29 mouse cellular contexts compared by ENCODE assay signal in the genomic region with DNA sequence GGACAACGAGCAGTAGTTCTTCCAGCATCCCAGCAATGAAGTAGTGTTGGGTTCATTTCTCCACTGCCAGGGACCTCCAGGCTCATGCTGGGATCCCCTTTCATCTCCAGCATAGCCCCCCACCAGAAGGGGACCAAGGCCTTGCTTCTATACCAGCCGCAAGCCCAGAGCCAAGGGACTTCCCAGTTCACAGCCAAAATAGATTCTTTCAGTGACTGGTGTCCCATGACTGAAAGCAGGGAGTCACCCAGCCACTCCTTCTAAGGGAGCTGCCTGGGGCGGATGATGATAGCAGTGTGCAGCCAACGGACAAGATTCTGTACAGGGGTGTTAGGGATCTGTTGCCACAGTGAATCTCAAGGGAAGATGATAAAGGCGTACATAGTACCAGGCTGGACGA.
DNase-seq lines count a peak whose midpoint lies in the region; ATAC-seq and TF ChIP-seq lines count a peak whose summit lies in the region.
"Had no signal": no experiment of that assay in that cellular context is flagged by ENCODE, and none has a peak within 500 bp of the region (broad histone marks: within the 10 kb centered on the region; RNA-seq: fewer than 3 reads in every experiment).

No protein-coding gene starts in this region.

- no peak overlapping the region for H3K4me3 ChIP-seq in kidney, embryonic 14.5 days (ENCODE audit: low read length)
- no peak overlapping the region for H3K4me3 ChIP-seq in testis, adult 2 months (ENCODE audit: control insufficient read depth, low read depth, low read length)
- no peak overlapping the region for H3K4me3 ChIP-seq in myocyte
- H3K4me3 ChIP-seq: forebrain, embryonic 13.5 days; hindbrain, embryonic 10.5 days; hindbrain, embryonic 15.5 days; liver, embryonic 12.5 days; megakaryocyte, embryonic 14.5 days; midbrain, embryonic 12.5 days had no signal

- no peak overlapping the region for H3K4me2 ChIP-seq in kidney, embryonic 14.5 days (replicated peaks; ENCODE audit: low read depth, low read length)
- peak overlapping the region; percentile 44 for H3K4me2 ChIP-seq in myocyte (ENCODE audit: low read depth)
- H3K4me2 ChIP-seq: forebrain, embryonic 13.5 days; hindbrain, embryonic 15.5 days; liver, embryonic 12.5 days; midbrain, embryonic 12.5 days had no signal

- DNase-seq in heart, adult 18-20 months = peak; percentile 29 to 41
- no peak for DNase-seq in heart, postnatal 36 days
- no peak for DNase-seq in kidney, postnatal 36 days
- DNase-seq in testis, postnatal 14 days (ENCODE audit: low spot score) = no peak
- DNase-seq in right cerebral cortex, postnatal 36 days (ENCODE audit: low spot score in 2 of 2) = no peak
- DNase-seq: adrenal gland, postnatal 10 days; cerebellum, adult 11 months; cerebellum, adult 9-10 months; cerebellum, postnatal 36 days; gastrocnemius, postnatal 25 days; kidney, adult 11 months; layer of hippocampus, postnatal 36 days; left cerebral cortex, postnatal 4 days; liver, postnatal 0 days; lung, postnatal 36 days; thymus, adult 2 months; thymus, postnatal 36 days had no signal

- H3K36me3 ChIP-seq in kidney, embryonic 14.5 days (ENCODE audit: control insufficient read depth, insufficient read depth, low read length) = no peaks in the 10 kb centered on the region; the same call in 1 of the 2 replicates
- H3K36me3 ChIP-seq in testis, adult 2 months (ENCODE audit: control insufficient read depth, insufficient read depth, low read length) = no peaks in the 10 kb centered on the region
- H3K36me3 ChIP-seq in myocyte (ENCODE audit: control insufficient read depth, insufficient read depth) = no peaks in the 10 kb centered on the region
- H3K36me3 ChIP-seq: hindbrain, embryonic 15.5 days; midbrain, embryonic 12.5 days had no signal

- WGBS in kidney, embryonic 14.5 days = 79% methylated on average over 6 of the region's 6 CpGs

- H3K27me3 ChIP-seq in kidney, embryonic 14.5 days (ENCODE audit: control insufficient read depth, insufficient read depth, low read length) = 0 out of 2 replicates have a peak, but pooled peaks cover 2% of the 10 kb centered on the region
- no peaks in the 10 kb centered on the region for H3K27me3 ChIP-seq in testis, adult 2 months (ENCODE audit: control insufficient read depth, insufficient read depth, low read length)
- H3K27me3 ChIP-seq in myocyte (ENCODE audit: control insufficient read depth, insufficient read depth, insufficient read length) = no peaks in the 10 kb centered on the region
- H3K27me3 ChIP-seq: forebrain, embryonic 13.5 days; hindbrain, embryonic 15.5 days; liver, embryonic 12.5 days; Patski had no signal

- no peak for TF ChIP-seq CTCF in testis, adult 2 months (IDR thresholded peaks at IDR 0.05; ENCODE audit: control insufficient read depth, insufficient read depth, insufficient replicate concordance, low read depth, low read length)

- 0 out of 2 replicates have a peak, but pooled peaks cover 5% of the 10 kb centered on the region for H3K4me1 ChIP-seq in kidney, embryonic 14.5 days (ENCODE audit: control insufficient read depth, insufficient read depth, low read length)
- peaks cover 8% of the 10 kb centered on the region for H3K4me1 ChIP-seq in testis, adult 2 months (ENCODE audit: control insufficient read depth, insufficient read depth, low read length)
- H3K4me1 ChIP-seq: forebrain, embryonic 13.5 days; hindbrain, embryonic 15.5 days; midbrain, embryonic 12.5 days had no signal

- H3K27ac ChIP-seq in kidney, embryonic 14.5 days (ENCODE audit: low read depth, low read length) = no peak overlapping the region
- H3K27ac ChIP-seq in testis, adult 2 months (ENCODE audit: control insufficient read depth, insufficient read depth, low read depth, low read length) = peak overlapping the region; percentile 51; the same call in 1 of the 2 replicates
- H3K27ac ChIP-seq: forebrain, embryonic 13.5 days; hindbrain, embryonic 10.5 days; hindbrain, embryonic 15.5 days; liver, embryonic 12.5 days; midbrain, embryonic 12.5 days had no signal

- H3K9me3 ChIP-seq in kidney, embryonic 14.5 days (ENCODE audit: control insufficient read depth, low read length) = no peaks in the 10 kb centered on the region
- H3K9me3 ChIP-seq: forebrain, embryonic 13.5 days; G1E; hindbrain, embryonic 10.5 days; hindbrain, embryonic 15.5 days; liver, embryonic 12.5 days; megakaryocyte, embryonic 14.5 days; midbrain, embryonic 12.5 days had no signal

- H3ac ChIP-seq in myocyte (ENCODE audit: control insufficient read depth, insufficient read length) = no peak overlapping the region

- no peak overlapping the region for H3K9ac ChIP-seq in kidney, embryonic 14.5 days (ENCODE audit: low read depth, low read length)
- H3K9ac ChIP-seq: forebrain, embryonic 13.5 days; hindbrain, embryonic 15.5 days; liver, embryonic 12.5 days; liver, postnatal 0 days; midbrain, embryonic 12.5 days had no signal

- intact Hi-C loops in heart, postnatal 36 days (cut with DNase I) = no loop called here

- no peaks in the 10 kb centered on the region for H3K79me2 ChIP-seq in myocyte (ENCODE audit: control insufficient read depth, insufficient read depth)

- 0 out of 2 replicates have a peak, but pooled peaks have one; percentile 21 for ATAC-seq in kidney, embryonic 14.5 days (ENCODE audit: low FRiP score, low TSS enrichment)
- ATAC-seq: forebrain, embryonic 13.5 days; inflammation-experienced regulatory T-cells, adult 6 months; liver, embryonic 12.5 days; liver, postnatal 0 days; Patski had no signal

- TF ChIP-seq POLR2A in testis, adult 2 months (IDR thresholded peaks at IDR 0.05; ENCODE audit: control insufficient read depth, low read depth, low read length) = no peak
- no peak for TF ChIP-seq POLR2A in myocyte (IDR thresholded peaks at IDR 0.05; ENCODE audit: insufficient read length, low read depth)

TF ChIP-seq in myocyte, 11 proteins besides CTCF, POLR2A, EP300 and RAD21:
- TF ChIP-seq CEBPB (IDR thresholded peaks at IDR 0.05; ENCODE audit: insufficient read depth, poor library complexity, severe bottlenecking) = no peak
- TF ChIP-seq MYOD1 (IDR thresholded peaks at IDR 0.05; ENCODE audit: control insufficient read depth in 1 of 3, insufficient read length in 2 of 3, low read depth in 2 of 3) = no peak
- TF ChIP-seq USF1 (IDR thresholded peaks at IDR 0.05; ENCODE audit: low read depth) = no peak
- no peak for TF ChIP-seq MYOG (IDR thresholded peaks at IDR 0.05; ENCODE audit: control insufficient read depth in 1 of 3, insufficient read depth in 1 of 3, insufficient read length in 2 of 3, low read depth in 2 of 3)
- TF ChIP-seq POLR2AphosphoS2 (IDR thresholded peaks at IDR 0.05; ENCODE audit: insufficient read length, low read depth) = no peak

Comparison
In these comparisons a context has a peak if more than half of its experiments do, and no peak if none do; other contexts are left out.
1. DNase-seq: peak in heart, adult 18-20 months (2 of 2); none in heart, postnatal 36 days (0 of 2), kidney, postnatal 36 days (0 of 2), testis, postnatal 14 days (single experiment) and right cerebral cortex, postnatal 36 days (0 of 2).